Mouse (Mus musculus) CH12.LX (cell line): ENCODE measurements around the gene Etl4.

Experiments
- CTCF ChIP-seq, 2 experiments: IDR thresholded peaks in 1 of 2; conservative IDR thresholded peaks in 1 of 2; 2 replicates each; pipeline ENCODE4 v1.5.1; 2011 to 2012; ENCODE audit warnings: low read depth in 2 of 2, low read length in 2 of 2, improper control_type of control experiment in 1 of 2, inconsistent platforms in 1 of 2, mild to moderate bottlenecking in 1 of 2, moderate library complexity in 1 of 2
- USF2 ChIP-seq: conservative IDR thresholded peaks from 2 replicates; pipeline ENCODE4 v1.6.1; 2011; ENCODE audit warnings: low read depth, low read length, improper control_type of control experiment

GRCm38 (mm10) chr2:20433656-20434055, 524.1 kb downstream of the Etl4 start:
- no peak for TF ChIP-seq USF2
- no peak for TF ChIP-seq CTCF (conservative IDR thresholded peaks at IDR 0.05 in 1 of 2, IDR thresholded peaks at IDR 0.05 in 1 of 2; ENCODE audit: low read depth in 2 of 2, low read length in 2 of 2)
